Mouse (Mus musculus) forebrain, postnatal 0 days (tissue): ENCODE measurements around the gene Speg. TPM values are rescaled to one million over a fixed set of nuclear protein-coding genes. Genes with fewer than 3 reads are reported as not detected.

ENCODE experiments used
- ATAC-seq: fragments of 200-750 bp; cut with Nextera tagmentation; 2 replicates; pipeline ENCODE4 v1.8.0; 2017; ENCODE audit warnings: mild to moderate bottlenecking, moderate library complexity
- DNase-seq: peaks from one replicate; pipeline ENCODE4 v3.0.0-alpha.2; 2015
- H3K27ac ChIP-seq: fragments of 300-500 bp; sonication (generic); 2 replicates; pipeline ENCODE4 v1.5.1; 2014; ENCODE audit warnings: low read depth, mild to moderate bottlenecking, antibody characterized with exemption, low read length, moderate library complexity, mixed read lengths
- H3K27me3 ChIP-seq: fragments of 300-500 bp; sonication (generic); 2 replicates; pipeline ENCODE4 v1.6.1; 2014; ENCODE audit warnings: mild to moderate bottlenecking, low read length, mixed read lengths; ENCODE audit not compliant: insufficient read depth
- H3K36me3 ChIP-seq: fragments of 300-500 bp; sonication (generic); 2 replicates; pipeline ENCODE4 v1.6.1; 2014; ENCODE audit warnings: mild to moderate bottlenecking, moderate library complexity; ENCODE audit not compliant: insufficient read depth
- H3K4me1 ChIP-seq: fragments of 300-500 bp; sonication (generic); 2 replicates; pipeline ENCODE4 v1.6.1; 2014; ENCODE audit warnings: antibody characterized with exemption; ENCODE audit not compliant: insufficient read depth
- H3K4me2 ChIP-seq: fragments of 300-500 bp; sonication (generic); 2 replicates; pipeline ENCODE4 v1.6.1; 2014; ENCODE audit warnings: low read depth, mild to moderate bottlenecking, moderate library complexity
- H3K4me3 ChIP-seq: fragments of 300-500 bp; sonication (generic); 2 replicates; pipeline ENCODE4 v1.5.1; 2014; ENCODE audit warnings: low read depth, low read length, mixed read lengths
- H3K9ac ChIP-seq: fragments of 300-500 bp; sonication (generic); 2 replicates; pipeline ENCODE4 v1.6.1; 2014; ENCODE audit warnings: mild to moderate bottlenecking
- H3K9me3 ChIP-seq: fragments of 300-500 bp; sonication (generic); 2 replicates; pipeline ENCODE4 v1.6.1; 2016; ENCODE audit warnings: low read length
- CTCF ChIP-seq: sonication (generic); IDR thresholded peaks from 2 replicates; pipeline ENCODE4 v1.5.1; 2016; ENCODE audit warnings: antibody characterized with exemption, control low read depth, low read depth
- WGBS: fragments of 180-500 bp; shearing (Covaris S2); extraction: QIAGEN DNeasy Blood & Tissue Kit; methylation state at CpG from one replicate; pipeline ENCODE4 v1.1.7; 2014; 5-methylcytosine and 5-hydroxymethylcytosine counted together
- polyA plus RNA-seq: library from polyadenylated mRNA; unstranded; fragments of >200 nt; fragmentation: Nextera tagmentation; extraction: Ambion mirVana; gene quantifications from 2 replicates; pipeline ENCODE4 v1.2.1, GENCODE M21; 2015
- total RNA-seq: library from RNA; depleted of rRNA; stranded (reverse); fragments of >200 nt; gene quantifications from 2 replicates; pipeline ENCODE4 v1.2.3, GENCODE M21; 2014

Gene Speg
- total and polyA plus RNA-seq, 2 experiments from 2014 or later = 20.6 to 44.4 TPM

DNA sequence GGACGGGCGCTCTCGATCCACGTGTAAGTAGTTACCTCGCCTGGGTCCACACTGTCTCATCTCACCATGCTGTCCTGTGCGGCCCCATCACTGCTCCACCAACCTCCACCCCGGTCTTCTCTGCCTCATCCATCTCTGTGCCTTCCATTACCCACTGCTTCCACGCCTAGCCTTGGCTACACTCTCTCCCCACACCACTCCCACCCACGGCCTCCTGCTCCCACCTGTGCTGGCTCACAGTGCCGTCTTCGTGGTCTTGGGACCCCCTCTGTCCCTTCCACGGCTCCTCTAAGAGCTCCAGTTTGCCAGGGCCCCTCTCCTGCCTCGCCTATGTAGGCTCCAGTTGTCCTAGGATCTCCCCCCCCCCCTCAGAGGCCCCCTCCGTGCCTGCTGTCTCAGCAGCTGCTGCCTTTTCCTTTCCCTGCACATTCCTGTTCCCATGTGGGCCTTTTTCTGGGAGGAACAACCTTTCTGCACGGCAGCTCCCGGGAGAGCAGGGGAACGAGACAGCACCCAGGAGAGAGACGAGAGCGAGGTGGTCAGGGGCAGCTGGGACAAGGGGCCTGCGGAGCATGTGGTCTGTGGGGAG lies 10.1 kb downstream of the Speg start:
- H3K27ac ChIP-seq = peak overlapping the region; percentile 57; the same call in 1 of the 2 replicates
- ATAC-seq (no peak), DNase-seq (no peak)
- 71% methylated on average over 20 of the region's 20 CpGs for WGBS
- H3K27me3 ChIP-seq = peaks cover 16% of the 10 kb centered on the region; the same call in 1 of the 2 replicates
- TF ChIP-seq CTCF = no peak
- no peaks in the 10 kb centered on the region for H3K36me3 ChIP-seq
- peak overlapping the region; percentile 39 for H3K4me2 ChIP-seq
- H3K9me3 ChIP-seq = no peaks in the 10 kb centered on the region
- peaks cover 14% of the 10 kb centered on the region for H3K4me1 ChIP-seq
- H3K9ac ChIP-seq = peak overlapping the region; percentile 28
- H3K4me3 ChIP-seq = 0 out of 2 replicates have a peak overlapping the region, but pooled peaks have one; percentile 11

DNA sequence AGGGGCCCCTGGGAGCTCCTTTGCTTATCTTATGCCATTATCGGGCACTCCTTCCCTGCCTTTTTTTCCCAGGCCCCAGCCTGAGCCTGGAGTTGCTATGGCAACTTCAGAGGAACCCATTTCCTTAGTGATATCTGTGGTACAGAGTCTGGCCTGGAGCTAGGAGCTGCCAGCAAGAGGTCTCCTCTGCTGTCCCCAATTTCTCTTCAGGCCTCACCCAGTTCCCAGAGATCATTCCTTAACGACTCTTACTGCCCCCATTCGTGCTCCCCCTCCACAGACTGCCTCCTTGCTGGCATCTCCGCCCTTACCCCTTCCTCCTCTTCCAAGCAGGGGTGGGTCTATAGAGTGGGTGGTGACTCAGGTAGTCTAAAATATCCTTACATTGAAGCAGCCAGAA lies 11.1 kb downstream of the Speg start:
- peaks cover 16% of the 10 kb centered on the region; the same call in 1 of the 2 replicates for H3K27me3 ChIP-seq
- peak overlapping the region; percentile 57; the same call in 1 of the 2 replicates for H3K27ac ChIP-seq
- H3K4me1 ChIP-seq = peaks cover 14% of the 10 kb centered on the region
- no peaks in the 10 kb centered on the region for H3K9me3 ChIP-seq
- 0 out of 2 replicates have a peak overlapping the region, but pooled peaks have one; percentile 28 for H3K9ac ChIP-seq
- 37% methylated on average over 4 of the region's 4 CpGs for WGBS
- no peak for TF ChIP-seq CTCF
- H3K4me2 ChIP-seq = peak overlapping the region; percentile 39
- DNase-seq (peak; percentile 68), ATAC-seq (peak; percentile 28)
- H3K4me3 ChIP-seq = peak overlapping the region; percentile 11; the same call in 1 of the 2 replicates
- H3K36me3 ChIP-seq = no peaks in the 10 kb centered on the region

DNA sequence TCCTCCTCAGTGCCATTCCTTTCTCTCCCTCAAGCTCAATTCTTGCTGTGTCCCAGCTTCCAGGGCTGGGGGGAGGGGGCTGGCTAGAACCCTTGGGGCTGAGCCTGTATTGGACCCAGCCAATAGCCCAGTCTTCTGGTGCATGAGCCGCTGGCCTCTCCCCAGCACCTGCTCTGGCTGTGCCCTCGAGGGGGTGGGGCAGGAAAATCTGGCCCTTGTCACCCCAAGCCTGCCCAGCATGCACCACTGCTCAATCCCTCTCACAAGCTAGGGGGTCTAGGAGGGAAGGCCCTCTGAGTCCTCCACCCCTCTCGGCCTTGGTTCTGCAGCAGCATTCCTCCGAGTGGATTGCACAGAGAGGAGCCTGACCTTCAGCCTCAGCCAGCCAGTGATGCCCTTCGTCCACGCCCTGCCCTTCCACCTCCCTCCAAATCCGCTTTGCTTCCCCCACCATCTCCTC lies 12.4 kb downstream of the Speg start:
- Histone ChIP-seq H3K4me1 (peaks cover 14% of the 10 kb centered on the region), H3K27ac (no peak overlapping the region), H3K9me3 (no peaks in the 10 kb centered on the region), H3K9ac (0 out of 2 replicates have a peak overlapping the region, but pooled peaks have one; percentile 29), H3K36me3 (no peaks in the 10 kb centered on the region), H3K4me3 (no peak overlapping the region), H3K4me2 (peak overlapping the region; percentile 44), H3K27me3 (peaks cover 16% of the 10 kb centered on the region; the same call in 1 of the 2 replicates)
- no peak for DNase-seq
- TF ChIP-seq CTCF = no peak
- 24% methylated on average over 7 of the region's 7 CpGs for WGBS
- no peak for ATAC-seq

DNA sequence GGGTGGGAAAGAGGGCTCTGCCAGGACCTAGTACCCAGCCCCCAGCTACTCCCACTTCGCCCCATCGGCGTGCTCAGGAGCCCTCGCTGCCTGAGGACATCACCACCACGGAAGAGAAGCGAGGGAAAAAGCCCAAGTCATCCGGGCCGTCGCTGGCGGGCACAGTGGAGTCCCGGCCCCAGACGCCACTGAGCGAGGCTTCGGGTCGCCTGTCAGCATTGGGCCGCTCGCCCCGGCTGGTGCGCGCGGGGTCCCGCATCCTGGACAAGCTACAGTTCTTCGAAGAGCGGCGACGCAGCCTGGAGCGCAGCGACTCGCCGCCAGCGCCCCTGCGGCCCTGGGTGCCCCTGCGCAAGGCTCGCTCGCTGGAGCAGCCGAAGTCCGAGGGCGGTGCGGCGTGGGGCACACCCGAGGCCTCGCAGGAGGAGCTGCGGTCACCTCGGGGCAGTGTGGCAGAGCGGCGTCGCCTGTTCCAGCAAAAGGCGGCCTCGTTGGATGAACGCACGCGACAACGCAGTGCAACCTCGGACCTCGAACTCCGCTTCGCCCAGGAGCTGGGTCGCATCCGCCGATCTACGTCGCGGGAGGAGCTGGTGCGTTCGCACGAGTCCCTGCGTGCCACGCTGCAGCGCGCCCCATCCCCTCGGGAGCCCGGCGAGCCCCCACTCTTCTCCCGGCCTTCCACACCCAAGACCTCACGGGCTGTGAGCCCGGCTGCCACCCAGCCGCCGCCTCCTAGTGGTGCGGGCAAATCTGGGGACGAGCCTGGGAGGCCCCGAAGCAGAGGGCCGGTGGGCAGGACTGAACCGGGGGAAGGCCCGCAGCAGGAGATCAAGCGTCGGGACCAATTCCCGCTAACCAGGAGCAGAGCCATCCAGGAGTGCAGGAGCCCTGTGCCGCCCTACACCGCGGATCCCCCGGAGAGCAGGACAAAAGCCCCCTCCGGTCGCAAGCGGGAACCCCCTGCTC lies 13.1 kb downstream of the Speg start:
- peaks cover 17% of the 10 kb centered on the region for H3K4me1 ChIP-seq
- H3K27me3 ChIP-seq = peaks cover 16% of the 10 kb centered on the region; the same call in 1 of the 2 replicates
- H3K4me2 ChIP-seq = peak overlapping the region; percentile 44
- peak overlapping the region; percentile 29 for H3K4me3 ChIP-seq
- H3K27ac ChIP-seq = no peak overlapping the region
- 7% methylated on average over 94 of the region's 94 CpGs for WGBS
- H3K36me3 ChIP-seq = no peaks in the 10 kb centered on the region
- DNase-seq (no peak), ATAC-seq (peak; percentile 23; the same call in 1 of the 2 replicates)
- TF ChIP-seq CTCF = peak; percentile 48
- no peaks in the 10 kb centered on the region for H3K9me3 ChIP-seq
- H3K9ac ChIP-seq = peak overlapping the region; percentile 29

DNA sequence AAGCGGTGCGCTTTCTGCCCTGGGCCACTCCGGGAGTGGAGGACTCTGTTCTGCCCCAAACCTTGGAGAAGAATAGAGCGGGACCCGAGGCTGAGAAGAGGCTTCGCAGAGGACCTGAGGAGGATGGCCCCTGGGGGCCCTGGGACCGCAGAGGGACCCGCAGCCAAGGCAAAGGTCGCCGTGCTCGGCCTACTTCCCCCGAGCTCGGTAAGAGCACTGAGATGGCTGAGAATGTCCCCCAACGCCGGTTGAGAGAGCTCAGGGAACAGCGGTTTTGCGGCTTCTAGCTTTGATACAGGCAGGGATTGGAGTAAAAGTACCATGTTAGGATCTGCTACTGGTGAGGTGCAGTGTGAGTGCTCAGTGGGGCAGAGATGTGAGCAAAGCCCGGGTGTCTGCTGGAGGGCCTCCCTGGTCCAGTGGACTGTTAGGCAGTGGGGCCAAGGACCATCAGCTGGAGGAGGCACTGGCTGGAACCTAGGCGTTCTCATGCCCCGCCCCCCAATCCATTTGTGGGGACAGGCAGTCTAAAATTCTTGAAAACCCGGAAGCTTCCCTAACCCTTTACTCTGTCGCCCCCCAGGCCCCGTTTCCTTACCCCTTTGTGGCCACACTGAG lies 13.9 kb downstream of the Speg start:
- peak overlapping the region; percentile 44 for H3K4me2 ChIP-seq
- 26% methylated on average over 23 of the region's 23 CpGs for WGBS
- ATAC-seq = no peak

DNA sequence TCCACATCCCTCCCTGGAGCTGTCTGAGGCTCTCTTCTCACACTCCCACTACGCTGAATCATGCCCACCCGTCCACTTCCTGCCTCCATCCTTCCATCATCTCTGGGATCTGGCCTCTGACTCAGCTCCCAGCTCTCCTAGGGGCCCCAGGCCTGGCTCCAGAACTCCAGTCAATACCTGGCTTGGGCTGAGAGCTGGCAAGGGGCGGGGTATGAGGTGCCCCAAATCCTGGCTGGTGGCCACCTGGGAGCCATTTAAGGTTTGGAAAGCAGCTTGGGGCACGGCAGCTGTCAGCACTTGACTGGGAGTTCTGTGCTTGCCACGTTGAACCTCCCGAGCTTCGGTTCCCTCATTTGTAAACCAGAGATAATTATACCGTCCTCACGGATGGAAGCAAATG lies 18.0 kb downstream of the Speg start:
- DNase-seq (peak; percentile 61), ATAC-seq (peak; percentile 72)
- H3K27ac ChIP-seq = peak overlapping the region; percentile 35; the same call in 1 of the 2 replicates
- no peaks in the 10 kb centered on the region for H3K9me3 ChIP-seq
- no peak overlapping the region for H3K4me3 ChIP-seq
- H3K9ac ChIP-seq = no peak overlapping the region
- no peaks in the 10 kb centered on the region for H3K36me3 ChIP-seq
- WGBS = 29% methylated on average over 9 of the region's 9 CpGs
- H3K4me1 ChIP-seq = peaks cover 7% of the 10 kb centered on the region; the same call in 1 of the 2 replicates
- H3K4me2 ChIP-seq = no peak overlapping the region
- 0 out of 2 replicates have a peak, but pooled peaks cover 2% of the 10 kb centered on the region for H3K27me3 ChIP-seq
- no peak for TF ChIP-seq CTCF

More for the DNA sequence above, 13.9 kb downstream of the Speg start:
- peaks cover 20% of the 10 kb centered on the region for H3K4me1 ChIP-seq
- H3K9ac ChIP-seq = peak overlapping the region; percentile 29
- H3K27ac ChIP-seq = no peak overlapping the region
- H3K36me3 ChIP-seq = no peaks in the 10 kb centered on the region
- H3K4me3 ChIP-seq = peak overlapping the region; percentile 29; the same call in 1 of the 2 replicates
- peaks cover 16% of the 10 kb centered on the region; the same call in 1 of the 2 replicates for H3K27me3 ChIP-seq
- TF ChIP-seq CTCF = no peak
- H3K9me3 ChIP-seq = no peaks in the 10 kb centered on the region
- no peak for DNase-seq
